Mouse (Mus musculus) T-helper 17 cell (primary cell): ENCODE results near the gene Kcnmb4.

Experiments used
- in situ Hi-C, 2 experiments: fragments of 300-600 bp; cut with MboI, MseI; formaldehyde crosslinking; loops; 1 replicate in 1 of 2; 2 replicates in 1 of 2; pipeline ENCODE4 v1.15.1; 2025; ENCODE audit warnings: high pct_unique_total_duplicates in 2 of 2

Gene Kcnmb4

GRCm38 (mm10) chr10:116458786-116459185 is 14.9 kb downstream of the Kcnmb4 start:
- in situ Hi-C loops, result no loop called here

- in situ Hi-C loops, result no loop called here
These were observed 20.9 kb downstream of the Kcnmb4 start for GRCm38 (mm10) chr10:116452771-116453170.

GRCm38 (mm10) chr10:116450621-116451020 is 23.1 kb downstream of the Kcnmb4 start:
- in situ Hi-C loops, result no loop called here

GRCm38 (mm10) chr10:116448166-116448565 is 25.5 kb downstream of the Kcnmb4 start:
- in situ Hi-C loops, result loop anchor here in 1 of 2 experiments (10.0 kb wide), 1 partner anchor 327 kb away; no protein-coding TSS in a partner anchor

- in situ Hi-C loops, result loop anchor here in 1 of 2 experiments (10.0 kb wide), 1 partner anchor 328 kb away; no protein-coding TSS in a partner anchor
These were observed 26.5 kb downstream of the Kcnmb4 start for GRCm38 (mm10) chr10:116447176-116447575.

GRCm38 (mm10) chr10:116446040-116446439 is 27.6 kb downstream of the Kcnmb4 start:
- in situ Hi-C loops, result loop anchor here in 1 of 2 experiments (10.0 kb wide), 1 partner anchor 329 kb away; no protein-coding TSS in a partner anchor

- in situ Hi-C loops, result loop anchor here in 1 of 2 experiments (10.0 kb wide), 1 partner anchor 330 kb away; no protein-coding TSS in a partner anchor
These were observed 28.9 kb downstream of the Kcnmb4 start for GRCm38 (mm10) chr10:116444826-116445225.

GRCm38 (mm10) chr10:116444371-116444770 is 29.3 kb downstream of the Kcnmb4 start:
- in situ Hi-C loops, result loop anchor here in 1 of 2 experiments (10.0 kb wide), 1 partner anchor 330 kb away; no protein-coding TSS in a partner anchor

GRCm38 (mm10) chr10:116440946-116441345 is 32.7 kb downstream of the Kcnmb4 start:
- in situ Hi-C loops, result loop anchor here in 1 of 2 experiments (10.0 kb wide), 1 partner anchor 334 kb away; no protein-coding TSS in a partner anchor

GRCm38 (mm10) chr10:116440088-116440487 is 33.6 kb downstream of the Kcnmb4 start:
- in situ Hi-C loops, result loop anchor here in 1 of 2 experiments (10.0 kb wide), 1 partner anchor 335 kb away; no protein-coding TSS in a partner anchor

- in situ Hi-C loops, result no loop called here
These were observed 38.2 kb downstream of the Kcnmb4 start for GRCm38 (mm10) chr10:116435455-116435854.

- in situ Hi-C loops, result no loop called here
These were observed 41.3 kb downstream of the Kcnmb4 start for GRCm38 (mm10) chr10:116432421-116432820.

GRCm38 (mm10) chr10:116428026-116428780 is 45.5 kb downstream of the Kcnmb4 start:
- in situ Hi-C loops, result loop anchor here in 1 of 2 experiments (5.0 kb wide), 1 partner anchor 96 kb away; no protein-coding TSS in a partner anchor

- in situ Hi-C loops, result loop anchor here in 1 of 2 experiments (5.0 kb wide), 1 partner anchor 94 kb away; no protein-coding TSS in a partner anchor
These were observed 47.5 kb downstream of the Kcnmb4 start for GRCm38 (mm10) chr10:116426176-116426575.

GRCm38 (mm10) chr10:116424921-116425320 is 48.8 kb downstream of the Kcnmb4 start:
- in situ Hi-C loops, result loop anchor here in 1 of 2 experiments (5.0 kb wide), 1 partner anchor 93 kb away; no protein-coding TSS in a partner anchor

- in situ Hi-C loops, result no loop called here
These were observed 51.1 kb downstream of the Kcnmb4 start for GRCm38 (mm10) chr10:116422551-116422950.

- in situ Hi-C loops, result no loop called here
These were observed 52.7 kb downstream of the Kcnmb4 start for GRCm38 (mm10) chr10:116420976-116421375.

- in situ Hi-C loops, result no loop called here
These were observed 55.5 kb downstream of the Kcnmb4 start for GRCm38 (mm10) chr10:116418121-116418726.

GRCm38 (mm10) chr10:116416726-116417125 is 57.0 kb downstream of the Kcnmb4 start:
- in situ Hi-C loops, result no loop called here

GRCm38 (mm10) chr10:116416142-116416541 is 57.5 kb downstream of the Kcnmb4 start:
- in situ Hi-C loops, result no loop called here

GRCm38 (mm10) chr10:116410826-116411225 is 62.9 kb downstream of the Kcnmb4 start:
- in situ Hi-C loops, result loop anchor here in 1 of 2 experiments (5.0 kb wide), 1 partner anchor 51 kb away; no protein-coding TSS in a partner anchor
